Mouse (Mus musculus) liver, postnatal 0 days (tissue): ENCODE results near the gene Emc1. TPM values are rescaled to one million over a fixed set of nuclear protein-coding genes. Genes with fewer than 3 reads are reported as not detected.
A peak's percentile ranks its signal among the peaks of the same experiment; 100 is the strongest.

Experiments used
- ATAC-seq: fragments of 200-750 bp; cut with Nextera tagmentation; 2 replicates; pipeline ENCODE4 v1.8.0; 2017; ENCODE audit warnings: mild to moderate bottlenecking, moderate library complexity
- DNase-seq: peaks from one replicate; pipeline ENCODE4 v3.0.0-alpha.2; 2016
- H3K27ac ChIP-seq: fragments of 300-500 bp; sonication (generic); 2 replicates; pipeline ENCODE4 v1.5.1; 2014; ENCODE audit warnings: antibody characterized with exemption, moderate library complexity, mild to moderate bottlenecking, low read depth
- H3K27me3 ChIP-seq: fragments of 300-500 bp; sonication (generic); 2 replicates; pipeline ENCODE4 v1.6.1; 2014; ENCODE audit warnings: low read length, control low read depth, mixed read lengths; ENCODE audit not compliant: insufficient read depth
- H3K36me3 ChIP-seq: fragments of 300-500 bp; sonication (generic); replicated peaks from 2 replicates; pipeline ENCODE4 v1.6.1; 2014; ENCODE audit warnings: mild to moderate bottlenecking, control low read depth, low read length, moderate library complexity, mixed read lengths; ENCODE audit not compliant: insufficient read depth
- H3K4me1 ChIP-seq: fragments of 300-500 bp; sonication (generic); 2 replicates; pipeline ENCODE4 v1.6.1; 2014; ENCODE audit warnings: antibody characterized with exemption, mild to moderate bottlenecking, control low read depth; ENCODE audit not compliant: insufficient read depth
- H3K4me2 ChIP-seq: fragments of 300-500 bp; sonication (generic); 2 replicates; pipeline ENCODE4 v1.6.1; 2014; ENCODE audit warnings: low read depth, mild to moderate bottlenecking, low read length, moderate library complexity, mixed read lengths
- H3K4me3 ChIP-seq: fragments of 300-500 bp; sonication (generic); 2 replicates; pipeline ENCODE4 v1.5.1; 2014; ENCODE audit warnings: low read depth, low read length
- H3K9ac ChIP-seq: fragments of 300-500 bp; sonication (generic); replicated peaks from 2 replicates; pipeline ENCODE4 v1.6.1; 2014; ENCODE audit warnings: mild to moderate bottlenecking, moderate library complexity
- H3K9me3 ChIP-seq: fragments of 300-500 bp; sonication (generic); 2 replicates; pipeline ENCODE4 v1.6.1; 2016; ENCODE audit warnings: mild to moderate bottlenecking, control low read depth, low read length, mixed read lengths
- CTCF ChIP-seq: sonication (generic); IDR thresholded peaks from 2 replicates; pipeline ENCODE4 v1.5.1; 2016; ENCODE audit warnings: antibody characterized with exemption, low read depth
- EP300 ChIP-seq: IDR thresholded peaks from 2 replicates; pipeline ENCODE4 v1.6.1; 2016; ENCODE audit warnings: antibody characterized with exemption, low read depth, mild to moderate bottlenecking
- WGBS: fragments of 180-500 bp; shearing (Covaris S2); extraction: QIAGEN DNeasy Blood & Tissue Kit; methylation state at CpG from one replicate; pipeline ENCODE4 v1.1.7; 2014; ENCODE audit not compliant: insufficient replicate concordance; 5-methylcytosine and 5-hydroxymethylcytosine counted together
- polyA plus RNA-seq: library from polyadenylated mRNA; unstranded; fragments of >200 nt; fragmentation: Nextera tagmentation; extraction: Ambion mirVana; gene quantifications from 2 replicates; pipeline ENCODE4 v1.2.1, GENCODE M21; 2015

The Emc1 gene
- polyA plus RNA-seq, 1 experiment from 2014 or later, result 8.2 TPM

- H3K9ac ChIP-seq, result peak overlapping the region; percentile 91
- no peak for TF ChIP-seq EP300
- TF ChIP-seq CTCF, result no peak
- peak overlapping the region; percentile 100 for H3K4me2 ChIP-seq
- peaks cover 28% of the 10 kb centered on the region for H3K4me1 ChIP-seq
- WGBS, result under 1% methylated on average over 51 of the region's 53 CpGs
- peak overlapping the region; percentile 78 for H3K27ac ChIP-seq
- peaks cover 14% of the 10 kb centered on the region for H3K36me3 ChIP-seq
- peak; percentile 51 for ATAC-seq
- H3K27me3 ChIP-seq, result no peaks in the 10 kb centered on the region
- H3K9me3 ChIP-seq, result no peaks in the 10 kb centered on the region
- H3K4me3 ChIP-seq, result peak overlapping the region; percentile 95
- no peak for DNase-seq
Measured at GRCm38 (mm10) chr4:139310899-139311701, 41.3 kb upstream of the Emc1 start.

DNA sequence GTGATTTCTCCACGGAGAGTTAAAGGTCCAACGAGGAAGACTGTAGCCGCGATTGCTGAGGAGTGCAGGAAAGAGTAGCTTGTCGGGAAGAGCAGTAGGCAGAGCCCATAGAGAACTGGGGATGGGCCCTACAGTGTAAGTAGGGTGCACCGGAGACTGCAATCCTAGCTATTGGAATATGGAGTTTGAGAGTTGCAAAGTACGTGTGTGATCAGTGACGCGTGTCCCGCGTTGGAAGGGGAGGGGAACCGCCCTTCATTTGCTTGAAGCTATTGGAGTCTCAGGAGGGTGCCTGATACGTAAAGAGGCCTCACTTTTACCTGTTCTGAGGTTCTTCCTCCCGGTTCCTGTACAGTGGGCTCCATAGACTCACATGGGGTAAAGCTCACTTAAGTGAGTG lies 40.7 kb upstream of the Emc1 start:
- H3K36me3 ChIP-seq, result peaks cover 10% of the 10 kb centered on the region
- ATAC-seq, result peak; percentile 47
- TF ChIP-seq CTCF (no peak), EP300 (no peak)
- H3K27ac ChIP-seq, result peak overlapping the region; percentile 78
- peak overlapping the region; percentile 91 for H3K9ac ChIP-seq
- WGBS, result 22% methylated on average over 14 of the region's 14 CpGs
- peak overlapping the region; percentile 100 for H3K4me2 ChIP-seq
- peak; percentile 49 for DNase-seq
- H3K9me3 ChIP-seq, result no peaks in the 10 kb centered on the region
- H3K27me3 ChIP-seq, result no peaks in the 10 kb centered on the region
- peaks cover 28% of the 10 kb centered on the region for H3K4me1 ChIP-seq
- peak overlapping the region; percentile 95 for H3K4me3 ChIP-seq

DNA sequence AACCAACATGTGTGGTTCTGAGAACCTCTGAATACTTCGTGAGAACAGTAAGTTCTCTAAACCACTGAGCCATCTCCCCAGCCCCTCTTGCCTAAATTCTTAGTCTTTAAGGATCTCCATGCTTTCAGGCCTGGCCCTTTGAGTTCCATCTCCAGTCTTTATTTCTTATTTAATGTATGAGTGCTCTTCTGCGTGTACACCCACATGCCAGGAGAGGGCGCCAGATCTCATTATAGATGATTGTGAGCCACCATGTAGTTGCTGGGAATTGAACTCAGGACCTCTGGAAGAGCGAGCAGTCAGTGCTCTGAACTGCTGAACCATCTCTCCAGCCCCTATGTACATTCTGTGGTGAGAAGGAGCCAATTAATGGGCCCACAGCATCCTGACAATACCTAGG lies 39.8 kb upstream of the Emc1 start:
- Histone ChIP-seq H3K9ac (no peak overlapping the region), H3K27ac (no peak overlapping the region), H3K36me3 (peaks cover 15% of the 10 kb centered on the region), H3K4me3 (no peak overlapping the region), H3K27me3 (no peaks in the 10 kb centered on the region), H3K4me2 (no peak overlapping the region), H3K9me3 (no peaks in the 10 kb centered on the region), H3K4me1 (peaks cover 28% of the 10 kb centered on the region)
- 54% methylated on average over 4 of the region's 4 CpGs for WGBS
- peak; percentile 68 for DNase-seq
- no peak for ATAC-seq
- TF ChIP-seq CTCF (peak; percentile 72), EP300 (no peak)

DNA sequence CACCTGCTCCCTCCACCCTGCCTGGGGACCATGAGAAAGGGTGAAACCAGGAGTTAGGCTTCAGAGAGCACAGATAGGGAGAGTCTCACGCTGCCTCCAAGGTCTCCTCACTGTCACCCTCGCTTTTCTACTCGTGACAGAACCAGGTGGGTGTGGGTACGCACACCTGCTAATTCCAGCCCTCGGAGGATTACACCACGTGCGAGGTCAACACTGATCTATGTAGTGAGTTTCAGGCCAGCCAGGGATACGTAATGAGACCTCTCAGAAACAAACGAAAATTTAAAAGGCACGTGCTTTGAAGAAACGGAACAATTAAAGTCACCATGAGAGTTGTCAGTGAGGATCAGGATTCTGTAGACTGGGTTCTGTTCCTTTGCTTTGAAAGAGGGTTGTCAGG lies 33.9 kb upstream of the Emc1 start:
- Histone ChIP-seq H3K4me2 (no peak overlapping the region), H3K4me3 (no peak overlapping the region), H3K36me3 (peaks cover 18% of the 10 kb centered on the region), H3K9me3 (no peaks in the 10 kb centered on the region), H3K9ac (no peak overlapping the region), H3K27ac (no peak overlapping the region), H3K4me1 (no peaks in the 10 kb centered on the region), H3K27me3 (no peaks in the 10 kb centered on the region)
- no peak for TF ChIP-seq CTCF
- TF ChIP-seq EP300, result no peak
- no peak for DNase-seq
- no peak for ATAC-seq
- WGBS, result 86% methylated on average over 11 of the region's 11 CpGs

- no peaks in the 10 kb centered on the region for H3K27me3 ChIP-seq
- TF ChIP-seq CTCF, result no peak
- TF ChIP-seq EP300, result no peak
- H3K4me2 ChIP-seq, result no peak overlapping the region
- ATAC-seq, result no peak
- 83% methylated on average over 4 of the region's 4 CpGs for WGBS
- peaks cover 15% of the 10 kb centered on the region for H3K36me3 ChIP-seq
- no peaks in the 10 kb centered on the region for H3K9me3 ChIP-seq
- no peak overlapping the region for H3K9ac ChIP-seq
- DNase-seq, result peak; percentile 10
- no peak overlapping the region for H3K27ac ChIP-seq
- no peak overlapping the region for H3K4me3 ChIP-seq
- no peaks in the 10 kb centered on the region for H3K4me1 ChIP-seq
Measured at GRCm38 (mm10) chr4:139319740-139320139, 32.6 kb upstream of the Emc1 start.

- ATAC-seq, result peak; percentile 81
- Histone ChIP-seq H3K4me1 (peaks cover 12% of the 10 kb centered on the region), H3K4me3 (peak overlapping the region; percentile 46), H3K9ac (peak overlapping the region; percentile 50), H3K4me2 (peak overlapping the region; percentile 75), H3K36me3 (no peaks in the 10 kb centered on the region), H3K9me3 (no peaks in the 10 kb centered on the region), H3K27ac (no peak overlapping the region), H3K27me3 (no peaks in the 10 kb centered on the region)
- 3% methylated on average over 10 of the region's 10 CpGs for WGBS
- DNase-seq, result peak; percentile 95
- TF ChIP-seq CTCF (peak; percentile 93), EP300 (no peak)
Measured at GRCm38 (mm10) chr4:139330605-139331004, 21.8 kb upstream of the Emc1 start.
